Mouse (Mus musculus) CH12.LX (cell line): ENCODE results near the gene Phb2. TPM values are rescaled to one million over a fixed set of nuclear protein-coding genes. Genes with fewer than 3 reads are reported as not detected.

Source experiments
- DNase-seq: peaks from one replicate; pipeline ENCODE4 v3.0.0-alpha.2; 2013; ENCODE audit errors: extremely low read depth
- H3K27ac ChIP-seq: 2 replicates; pipeline ENCODE4 v1.5.1; 2012; ENCODE audit warnings: low read depth, mild to moderate bottlenecking, control low read depth, moderate library complexity; ENCODE audit not compliant: insufficient read depth
- H3K27me3 ChIP-seq: replicated peaks from 2 replicates; pipeline ENCODE3; 2012; ENCODE audit warnings: inconsistent platforms
- H3K36me3 ChIP-seq, 2 experiments: replicated peaks in 1 of 2; 2 replicates each; pipeline versions ENCODE3 to v1.6.1; 2012; ENCODE audit warnings: inconsistent platforms in 1 of 2, low read length in 1 of 2, mild to moderate bottlenecking in 1 of 2, mixed read lengths in 1 of 2, moderate library complexity in 1 of 2; ENCODE audit not compliant: control insufficient read depth in 1 of 2, insufficient read depth in 1 of 2
- H3K4me1 ChIP-seq, 2 experiments: 2 replicates each; pipeline ENCODE4 v1.6.1; 2012; ENCODE audit warnings: inconsistent platforms in 1 of 2, moderate library complexity in 1 of 2; ENCODE audit not compliant: insufficient read depth in 2 of 2, control insufficient read depth in 1 of 2
- H3K4me2 ChIP-seq: 2 replicates; pipeline ENCODE4 v1.6.1; 2012; ENCODE audit warnings: low read depth, mild to moderate bottlenecking, control low read depth; ENCODE audit not compliant: poor library complexity, insufficient read depth, severe bottlenecking
- H3K4me3 ChIP-seq, 3 experiments: fragments of 150-350 bp in 1 of 3; sonication (generic) in 1 of 3; replicated peaks in 1 of 3; 2 replicates each; pipeline versions ENCODE3 to v1.5.1; 2011 to 2012; ENCODE audit warnings: low read depth in 2 of 3, low read length in 2 of 3, mild to moderate bottlenecking in 2 of 3, moderate library complexity in 2 of 3, control low read depth in 1 of 3, improper control_type of control experiment in 1 of 3, inconsistent platforms in 1 of 3, mixed read lengths in 1 of 3; ENCODE audit not compliant: poor library complexity in 1 of 3
- H3K79me2 ChIP-seq: replicated peaks from 2 replicates; pipeline ENCODE4 v1.6.1; 2012; ENCODE audit warnings: mild to moderate bottlenecking, moderate library complexity; ENCODE audit not compliant: control insufficient read depth, poor library complexity, insufficient read depth, severe bottlenecking; ENCODE audit errors: extremely low read depth
- H3K9ac ChIP-seq: 2 replicates; pipeline ENCODE4 v1.6.1; 2012; ENCODE audit warnings: low read depth, mild to moderate bottlenecking, control low read depth, moderate library complexity; ENCODE audit not compliant: insufficient read depth
- H3K9me3 ChIP-seq: replicated peaks from 2 replicates; pipeline ENCODE3; 2012; ENCODE audit warnings: low read length, inconsistent platforms, mixed read lengths
- BHLHE40 ChIP-seq: IDR thresholded peaks from 2 replicates; pipeline ENCODE4 v1.6.1; 2011; ENCODE audit warnings: mild to moderate bottlenecking, low read depth, low read length, improper control_type of control experiment
- CHD1 ChIP-seq: IDR thresholded peaks from 2 replicates; pipeline ENCODE4 v1.6.1; 2012; ENCODE audit warnings: low read depth, low read length, improper control_type of control experiment, inconsistent platforms
- CHD2 ChIP-seq: IDR thresholded peaks from 2 replicates; pipeline ENCODE4 v1.6.1; 2011; ENCODE audit warnings: low read length, improper control_type of control experiment
- E2F4 ChIP-seq: IDR thresholded peaks from 2 replicates; pipeline ENCODE4 v1.6.1; 2011; ENCODE audit warnings: low read depth, low read length, improper control_type of control experiment; ENCODE audit not compliant: insufficient replicate concordance
- ETS1 ChIP-seq: conservative IDR thresholded peaks from 2 replicates; pipeline ENCODE4 v1.6.1; 2012; ENCODE audit warnings: low read depth, mild to moderate bottlenecking, inconsistent platforms, low read length, improper control_type of control experiment, moderate library complexity
- GABPA ChIP-seq: IDR thresholded peaks from 2 replicates; pipeline ENCODE4 v1.6.1; 2012; ENCODE audit warnings: low read depth, low read length, improper control_type of control experiment, inconsistent platforms; ENCODE audit not compliant: insufficient replicate concordance
- HCFC1 ChIP-seq: IDR thresholded peaks from 2 replicates; pipeline ENCODE4 v1.6.1; 2012; ENCODE audit warnings: low read depth, mild to moderate bottlenecking, inconsistent platforms, low read length, improper control_type of control experiment
- IRF4 ChIP-seq: IDR thresholded peaks from 2 replicates; pipeline ENCODE4 v1.6.1; 2014; ENCODE audit warnings: low read depth, mild to moderate bottlenecking, inconsistent platforms, low read length, improper control_type of control experiment
- JUN ChIP-seq: IDR thresholded peaks from 2 replicates; pipeline ENCODE4 v1.6.1; 2011; ENCODE audit warnings: low read depth, mild to moderate bottlenecking, low read length, improper control_type of control experiment, moderate library complexity; ENCODE audit not compliant: insufficient read depth
- KAT2A ChIP-seq: IDR thresholded peaks from 2 replicates; pipeline ENCODE4 v1.6.1; 2012; ENCODE audit warnings: low read length, improper control_type of control experiment, inconsistent platforms; ENCODE audit not compliant: insufficient replicate concordance
- MAZ ChIP-seq: IDR thresholded peaks from 2 replicates; pipeline ENCODE4 v1.6.1; 2012; ENCODE audit warnings: low read depth, mild to moderate bottlenecking, inconsistent platforms, low read length, improper control_type of control experiment, moderate library complexity
- MXI1 ChIP-seq: IDR thresholded peaks from 2 replicates; pipeline ENCODE4 v1.6.1; 2011; ENCODE audit warnings: mild to moderate bottlenecking, low read depth, low read length, improper control_type of control experiment
- MYC ChIP-seq: IDR thresholded peaks from 2 replicates; pipeline ENCODE4 v1.6.1; 2011; ENCODE audit warnings: low read depth, mild to moderate bottlenecking, improper control_type of control experiment, low read length
- NRF1 ChIP-seq: IDR thresholded peaks from 2 replicates; pipeline ENCODE4 v1.6.1; 2014; ENCODE audit warnings: low read depth, mild to moderate bottlenecking, inconsistent platforms, low read length, improper control_type of control experiment, moderate library complexity
- PAX5 ChIP-seq: IDR thresholded peaks from 2 replicates; pipeline ENCODE4 v1.6.1; 2012; ENCODE audit warnings: low read length, inconsistent platforms, mixed read lengths
- POLR2AphosphoS2 ChIP-seq: IDR thresholded peaks from 2 replicates; pipeline ENCODE4 v1.6.1; 2011; ENCODE audit warnings: low read depth, low read length, improper control_type of control experiment
- RCOR1 ChIP-seq: conservative IDR thresholded peaks from 2 replicates; pipeline ENCODE4 v1.6.1; 2012; ENCODE audit warnings: low read depth, mild to moderate bottlenecking, inconsistent platforms, low read length, improper control_type of control experiment
- SMC3 ChIP-seq: IDR thresholded peaks from 2 replicates; pipeline ENCODE4 v1.6.1; 2011; ENCODE audit warnings: low read depth, low read length, improper control_type of control experiment
- TBP ChIP-seq: conservative IDR thresholded peaks from 2 replicates; pipeline ENCODE4 v1.6.1; 2011; ENCODE audit warnings: low read depth, low read length, improper control_type of control experiment
- TCF12 ChIP-seq: IDR thresholded peaks from 2 replicates; pipeline ENCODE4 v1.6.1; 2014; ENCODE audit warnings: low read depth, mild to moderate bottlenecking, inconsistent platforms, low read length, improper control_type of control experiment
- UBTF ChIP-seq: IDR thresholded peaks from 2 replicates; pipeline ENCODE4 v1.6.1; 2012; ENCODE audit warnings: low read depth, mild to moderate bottlenecking, inconsistent platforms, low read length, improper control_type of control experiment, moderate library complexity
- ZKSCAN1 ChIP-seq: IDR thresholded peaks from 2 replicates; pipeline ENCODE4 v1.6.1; 2012; ENCODE audit warnings: low read depth, inconsistent platforms, low read length, improper control_type of control experiment, borderline replicate concordance
- ZMIZ1 ChIP-seq: IDR thresholded peaks from 2 replicates; pipeline ENCODE4 v1.6.1; 2012; ENCODE audit warnings: low read depth, mild to moderate bottlenecking, inconsistent platforms, low read length, improper control_type of control experiment
- dilution Hi-C: fragments of 300-500 bp; cut with MboI; formaldehyde crosslinking; loops from 2 replicates; pipeline ENCODE4 v1.14.3; 2020; ENCODE audit warnings: low sequenced_read_pairs; ENCODE audit not compliant: extremely low pct_unique_long_range_greater_than_20kb, extremely low pct_ligation_motif_present
- in situ Hi-C: fragments of 300-500 bp; cut with MboI; formaldehyde crosslinking; loops from 3 replicates; pipeline ENCODE4 v1.14.3; 2019; ENCODE audit warnings: low sequenced_read_pairs, low pct_ligation_motif_present, low pct_unique_long_range_greater_than_20kb, mixed read lengths
- polyA plus RNA-seq: library from polyadenylated mRNA; unstranded; fragments of >175 nt; gene quantifications from 2 replicates; pipeline ENCODE4 v1.2.1, GENCODE M21; 2012; ENCODE audit warnings: low read depth; ENCODE audit not compliant: insufficient read length
- total RNA-seq, 2 experiments: library from RNA; depleted of rRNA; stranded (reverse); fragments of 300-350 nt in 1 of 2; fragments of >200 nt in 1 of 2; gene quantifications; 2 replicates each; pipeline ENCODE4 v1.2.3; 2012 to 2014

Phb2 gene
- total and polyA plus RNA-seq, 3 experiments: 380 to 694 (median 440) TPM

GRCm38 (mm10) chr6:124729850-124730705 is 17.9 kb downstream of the Phb2 start (continued):
- TF ChIP-seq MXI1: no peak
- TF ChIP-seq, all 38 proteins: peak for 23

DNA sequence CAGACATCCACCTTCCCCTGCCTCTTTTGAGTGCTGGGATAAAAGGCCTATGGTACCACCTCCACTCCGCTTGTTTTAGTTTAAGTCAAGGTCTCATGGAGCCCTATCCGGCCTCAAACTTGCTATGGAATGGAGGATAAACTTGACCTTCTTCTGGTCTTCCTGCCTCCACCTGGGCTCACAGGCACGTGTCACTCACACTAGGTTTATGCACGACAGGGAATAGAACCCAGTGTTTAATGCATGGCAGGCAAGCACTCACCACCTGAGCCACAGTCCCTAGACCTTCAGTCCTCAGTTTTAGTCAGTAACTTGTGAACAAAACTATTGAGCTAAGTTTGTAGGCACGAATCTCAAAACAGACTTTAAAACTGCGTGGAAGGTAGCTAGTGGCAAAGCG is 18.9 kb downstream of the Phb2 start:
- Histone ChIP-seq H3K79me2 (peaks cover 36% of the 10 kb centered on the region), H3K27ac (peak overlapping the region; percentile 93), H3K9ac (peak overlapping the region; percentile 71), H3K9me3 (no peaks in the 10 kb centered on the region), H3K4me1 (peaks cover 28 to 67% of the 10 kb centered on the region in 2 experiments), H3K4me3 (peak overlapping the region; percentile 69 to 78 (median 77))
- dilution Hi-C loops: no loop called here
- no peak for DNase-seq
- in situ Hi-C loops: no loop called here
- TF ChIP-seq MYC (0 out of 2 replicates have a peak, but pooled peaks have one; percentile 54), BHLHE40 (peak; percentile 80), ETS1 (no peak)
- TF ChIP-seq, all 38 proteins: peak for 2
- H3K4me2 ChIP-seq: peak overlapping the region; percentile 63
- H3K27me3 ChIP-seq: no peaks in the 10 kb centered on the region
- H3K36me3 ChIP-seq: peaks cover 36 to 49% of the 10 kb centered on the region in 2 experiments

DNA sequence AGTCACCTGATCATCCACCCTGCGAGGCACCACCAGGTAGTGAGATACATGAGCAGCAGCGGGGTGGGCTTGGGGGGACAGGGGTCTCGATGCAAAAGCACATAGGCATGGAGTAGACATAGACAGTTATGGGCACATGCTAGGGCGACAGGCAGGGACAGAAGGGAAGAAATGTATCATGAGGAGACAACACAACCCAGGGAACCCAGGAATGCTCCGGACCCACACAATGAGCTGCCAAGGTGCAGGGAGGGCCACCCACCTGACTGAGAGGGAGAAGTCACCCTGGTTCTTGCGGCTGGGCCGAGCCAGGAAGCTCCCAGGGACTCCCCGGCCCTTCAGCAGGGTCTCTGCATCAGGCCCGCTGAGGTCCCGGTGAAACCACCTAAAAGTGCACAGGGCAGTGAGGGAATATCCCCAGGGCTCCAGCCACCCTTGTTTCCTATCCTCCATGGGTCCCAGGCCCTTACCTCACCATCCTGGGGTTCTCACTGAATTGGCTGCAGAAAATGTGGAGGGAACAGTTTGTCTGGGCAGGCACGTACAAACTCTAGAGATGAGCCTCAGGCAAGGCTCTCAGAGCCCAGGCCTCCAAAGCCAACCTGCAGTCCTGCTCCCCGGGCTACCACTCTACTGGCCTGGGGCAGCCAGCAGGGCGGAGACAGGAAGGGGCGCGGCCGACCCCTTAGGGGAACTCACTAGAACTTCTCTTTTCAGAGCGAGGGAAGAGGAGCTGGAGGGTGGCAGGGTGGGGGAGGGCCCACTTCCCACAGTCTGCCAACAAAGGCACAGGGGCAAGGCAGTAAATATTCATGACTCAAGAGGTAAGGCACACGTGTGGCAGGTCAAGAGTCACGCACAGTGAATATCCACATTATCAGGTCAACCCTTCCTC is 20.6 kb downstream of the Phb2 start:
- Histone ChIP-seq H3K79me2 (peaks cover 33% of the 10 kb centered on the region), H3K9me3 (no peaks in the 10 kb centered on the region), H3K4me2 (peak overlapping the region; percentile 63), H3K4me3 (peak overlapping the region; percentile 69 to 78 (median 77)), H3K27me3 (no peaks in the 10 kb centered on the region), H3K36me3 (peaks cover 22 to 34% of the 10 kb centered on the region in 2 experiments), H3K4me1 (peaks cover 35 to 76% of the 10 kb centered on the region in 2 experiments), H3K9ac (peak overlapping the region; percentile 71), H3K27ac (peak overlapping the region; percentile 93)
- in situ Hi-C loops: no loop called here
- dilution Hi-C loops: no loop called here
- peak; percentile 88 for DNase-seq
- TF ChIP-seq GABPA (no peak), CHD1 (peak; percentile 50; the same call in 1 of the 2 replicates), NRF1 (no peak), SMC3 (0 out of 2 replicates have a peak, but pooled peaks have one; percentile 14), TBP (peak; percentile 2; the same call in 1 of the 2 replicates), BHLHE40 (peak; percentile 96), POLR2AphosphoS2 (peak; percentile 89), CHD2 (peak; percentile 82), MXI1 (peak; percentile 81), MAZ (peak; percentile 77; the same call in 1 of the 2 replicates), KAT2A (0 out of 2 replicates have a peak, but pooled peaks have one; percentile 57), IRF4 (peak; percentile 69), E2F4 (no peak), PAX5 (no peak), UBTF (peak; percentile 91; the same call in 1 of the 2 replicates), HCFC1 (peak; percentile 63), JUN (no peak), ZKSCAN1 (peak; percentile 20; the same call in 1 of the 2 replicates), ZMIZ1 (peak; percentile 92), RCOR1 (peak; percentile 53; the same call in 1 of the 2 replicates), TCF12 (peak; percentile 92; the same call in 1 of the 2 replicates), ETS1 (peak; percentile 78)
